Mouse (Mus musculus) myocyte (in vitro differentiated cells): ENCODE data around the gene Dok7.
A peak's percentile ranks its signal among the peaks of the same experiment; 100 is the strongest.

Experiments used
- CEBPB ChIP-seq: IDR thresholded peaks from 2 replicates; pipeline ENCODE4 v1.6.1; 2011; ENCODE audit warnings: mild to moderate bottlenecking, moderate library complexity; ENCODE audit not compliant: poor library complexity, insufficient read depth, severe bottlenecking
- E2F4 ChIP-seq: IDR thresholded peaks from one replicate; pipeline ENCODE4 v1.6.1; 2011; ENCODE audit warnings: mild to moderate bottlenecking, control low read depth, moderate library complexity; ENCODE audit not compliant: insufficient read depth
- MAX ChIP-seq: IDR thresholded peaks from one replicate; pipeline ENCODE4 v1.6.1; 2011; ENCODE audit warnings: low read depth, mild to moderate bottlenecking, control low read depth
- MYOD1 ChIP-seq, 3 experiments: IDR thresholded peaks; one replicate each; pipeline ENCODE4 v1.6.1; 2011; ENCODE audit warnings: control low read depth in 2 of 3, low read depth in 2 of 3, mild to moderate bottlenecking in 2 of 3, moderate library complexity in 1 of 3; ENCODE audit not compliant: insufficient read length in 2 of 3, control insufficient read depth in 1 of 3
- MYOG ChIP-seq, 3 experiments: IDR thresholded peaks; one replicate each; pipeline ENCODE4 v1.6.1; 2011; ENCODE audit warnings: control low read depth in 2 of 3, low read depth in 2 of 3, mild to moderate bottlenecking in 2 of 3; ENCODE audit not compliant: insufficient read length in 2 of 3, control insufficient read depth in 1 of 3, insufficient read depth in 1 of 3
- POLR2A ChIP-seq: IDR thresholded peaks from one replicate; pipeline ENCODE4 v1.6.1; 2011; ENCODE audit warnings: low read depth, mild to moderate bottlenecking, control low read depth, moderate library complexity; ENCODE audit not compliant: insufficient read length
- POLR2AphosphoS2 ChIP-seq: IDR thresholded peaks from one replicate; pipeline ENCODE4 v1.6.1; 2011; ENCODE audit warnings: low read depth, control low read depth; ENCODE audit not compliant: insufficient read length
- REST ChIP-seq: IDR thresholded peaks from one replicate; pipeline ENCODE4 v1.6.1; 2011; ENCODE audit warnings: mild to moderate bottlenecking, control low read depth, moderate library complexity; ENCODE audit not compliant: insufficient read depth, insufficient read length
- TCF12 ChIP-seq: IDR thresholded peaks from one replicate; pipeline ENCODE4 v1.6.1; 2011; ENCODE audit warnings: mild to moderate bottlenecking, control low read depth; ENCODE audit not compliant: poor library complexity, insufficient read depth, severe bottlenecking
- TCF3 ChIP-seq: IDR thresholded peaks from one replicate; pipeline ENCODE4 v1.6.1; 2011; ENCODE audit warnings: low read depth, control low read depth; ENCODE audit not compliant: insufficient read length
- USF1 ChIP-seq: IDR thresholded peaks from one replicate; pipeline ENCODE4 v1.6.1; 2011; ENCODE audit warnings: low read depth, mild to moderate bottlenecking, control low read depth, moderate library complexity

GRCm38 (mm10) chr5:35088785-35089613 lies 32.4 kb downstream of the Dok7 start:
- TF ChIP-seq TCF3 (no peak), TCF12 (no peak), REST (no peak), POLR2A (no peak), CEBPB (no peak), MYOG (IDR thresholded peaks at IDR 0.05; ENCODE audit: control insufficient read depth in 1 of 3, insufficient read depth in 1 of 3, insufficient read length in 2 of 3, low read depth in 2 of 3) (peak in 2 of 3 experiments; percentile 46 to 71), E2F4 (no peak), MAX (no peak), USF1 (no peak), MYOD1 (IDR thresholded peaks at IDR 0.05; ENCODE audit: control insufficient read depth in 1 of 3, insufficient read length in 2 of 3, low read depth in 2 of 3) (peak in 2 of 3 experiments; percentile 59 to 79), POLR2AphosphoS2 (peak; percentile 55)
